Mouse (Mus musculus) adipocyte (in vitro differentiated cells): Measurements from ENCODE around the gene Snrpd3.
"Not testable (repeated sequence)": the region's sequence is repeated elsewhere in the genome, so short reads cannot be mapped to it uniquely, and the experiment has no call there.

ENCODE experiments used
- DNase-seq: peaks from one replicate; pipeline ENCODE4 v3.0.0-alpha.2; 2016; ENCODE audit warnings: low spot score

The Snrpd3 gene

DNA sequence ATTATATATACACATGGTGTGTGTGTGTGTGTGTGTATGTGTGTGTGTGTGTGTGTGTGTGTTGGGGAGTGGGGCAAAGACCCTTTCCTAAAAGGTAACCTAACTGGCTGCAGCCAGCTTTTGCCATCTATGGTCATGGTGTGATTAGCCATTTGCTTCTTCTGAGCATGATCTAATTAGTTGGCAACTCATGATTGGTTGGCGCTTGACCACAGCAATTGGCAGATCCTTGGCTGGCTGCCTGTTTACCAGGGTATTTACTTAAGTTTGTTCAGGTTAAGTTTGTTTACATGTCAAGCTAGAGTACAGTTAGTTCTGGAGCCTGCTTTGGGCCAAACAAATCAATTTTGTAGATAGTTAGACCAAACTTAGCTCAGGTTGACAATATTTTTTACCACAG, 15.7 kb upstream of the Snrpd3 start:
- DNase-seq: peak; percentile 63

DNA sequence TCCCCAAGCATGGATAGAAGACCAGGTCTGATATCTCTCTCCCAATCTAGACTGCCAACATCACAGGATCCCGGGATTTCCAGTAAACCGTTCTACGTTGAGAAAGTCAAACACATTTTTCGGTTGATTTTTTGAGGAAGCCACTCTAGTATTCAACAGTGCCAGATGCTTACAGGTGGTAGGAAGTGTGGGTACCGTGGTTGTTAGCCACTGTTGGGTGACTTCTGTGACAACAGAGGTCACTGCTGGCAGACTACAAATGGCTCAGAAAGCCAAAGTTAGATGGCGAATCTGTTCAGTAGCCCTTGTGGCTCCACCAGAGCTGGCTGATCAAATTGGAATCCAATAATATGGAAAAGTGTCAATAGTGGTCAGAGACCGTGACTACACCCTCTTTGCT, 13.7 kb upstream of the Snrpd3 start:
- DNase-seq: no peak

DNA sequence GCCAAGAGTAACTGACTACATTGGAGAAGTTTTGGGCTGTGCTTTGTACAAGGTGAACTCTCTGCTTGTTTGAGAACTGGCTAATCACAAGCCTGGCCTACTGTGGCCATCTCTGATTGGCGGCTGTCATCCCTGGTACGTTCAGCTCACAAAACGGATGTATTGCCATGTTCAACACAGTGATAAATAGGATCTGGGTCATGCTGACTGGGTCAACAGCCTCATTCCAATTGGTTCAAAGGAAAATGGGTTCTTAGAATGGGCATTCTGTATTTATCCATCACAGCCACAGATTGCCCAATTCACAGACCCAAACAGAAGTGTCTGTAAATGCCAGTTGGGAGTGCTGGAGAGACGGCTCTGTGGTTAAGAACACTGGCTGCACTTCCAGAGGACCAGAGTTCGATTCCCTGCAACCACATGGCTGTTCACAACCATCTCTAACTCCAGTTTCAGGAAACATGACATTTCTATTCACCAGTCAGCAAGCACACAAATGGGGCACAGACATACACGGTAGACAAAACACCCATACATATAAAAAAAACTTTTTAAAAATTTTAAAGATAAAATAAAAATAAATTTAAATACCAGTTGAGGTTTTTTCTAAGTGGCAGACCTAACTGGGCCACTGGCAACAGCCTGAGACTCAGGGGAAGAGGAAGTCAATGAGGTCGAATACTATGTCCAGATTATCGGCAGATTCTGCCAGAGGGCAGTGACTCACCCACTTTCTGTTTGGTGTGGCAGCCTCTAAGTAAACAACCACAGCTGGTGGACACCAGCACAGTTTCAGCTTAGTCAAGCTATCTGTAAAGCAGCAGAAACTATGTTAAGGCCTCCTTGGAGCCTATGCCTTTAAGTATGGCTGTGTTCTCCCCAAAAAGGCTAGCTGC, 12.9 kb upstream of the Snrpd3 start:
- peak; percentile 78 for DNase-seq

DNA sequence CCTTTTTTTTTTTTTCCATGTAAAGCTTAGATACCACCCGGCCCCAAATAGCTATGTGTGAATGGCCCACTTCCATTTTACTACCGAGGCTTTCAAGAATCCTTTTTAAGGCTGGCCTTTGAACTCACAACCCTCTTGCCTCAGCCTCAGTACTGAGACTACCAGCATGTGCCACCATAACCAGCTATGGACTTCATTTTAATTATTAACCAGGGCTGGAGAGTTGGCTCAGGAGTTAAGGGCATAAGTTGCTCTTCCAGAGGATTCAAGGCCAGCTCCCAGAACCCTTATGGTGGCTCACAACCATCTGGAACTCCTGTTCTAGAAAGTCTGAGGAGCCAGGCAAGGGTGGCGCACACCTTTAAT, 12.2 kb upstream of the Snrpd3 start:
- no peak for DNase-seq

DNA sequence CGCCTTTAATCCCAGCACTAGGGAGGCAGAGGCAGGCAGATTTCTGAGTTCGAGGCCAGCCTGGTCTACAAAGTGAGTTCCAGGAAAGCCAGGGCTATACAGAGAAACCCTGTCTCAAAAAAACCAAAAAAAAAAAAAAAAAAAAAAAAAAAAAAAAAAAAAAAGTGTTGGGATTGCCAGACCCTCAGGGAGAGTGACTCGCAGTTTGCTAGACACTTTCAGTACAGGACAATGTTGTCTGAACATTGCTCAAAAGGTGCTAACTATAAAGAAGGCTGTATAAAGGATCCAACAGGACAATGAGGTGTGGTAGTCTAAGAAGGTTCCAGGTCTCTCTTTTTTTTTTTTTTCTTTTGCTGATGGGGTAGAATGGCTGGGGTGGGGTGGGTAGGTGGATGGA, 11.4 kb upstream of the Snrpd3 start:
- not testable (repeated sequence) for DNase-seq

DNA sequence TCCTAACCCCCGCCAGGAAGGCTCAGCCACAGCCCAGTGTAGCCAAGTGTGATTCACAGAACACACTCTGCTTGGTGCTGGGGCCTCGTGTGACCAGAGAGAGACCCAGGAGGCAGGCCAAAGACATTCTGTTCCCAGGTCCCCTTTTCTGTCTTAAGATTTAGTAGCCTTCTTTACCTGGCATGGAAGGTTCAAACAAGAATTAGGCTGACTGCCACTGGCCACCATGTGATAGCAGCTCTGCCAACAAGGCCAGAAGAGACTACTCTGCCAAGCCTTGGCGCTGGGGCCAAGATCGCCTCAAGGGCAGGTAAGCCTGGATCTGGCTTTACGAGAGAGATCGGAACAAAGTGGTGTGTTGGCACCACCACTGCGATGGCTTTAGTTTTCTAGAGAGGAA, 6.9 kb upstream of the Snrpd3 start:
- peak; percentile 40 for DNase-seq

DNA sequence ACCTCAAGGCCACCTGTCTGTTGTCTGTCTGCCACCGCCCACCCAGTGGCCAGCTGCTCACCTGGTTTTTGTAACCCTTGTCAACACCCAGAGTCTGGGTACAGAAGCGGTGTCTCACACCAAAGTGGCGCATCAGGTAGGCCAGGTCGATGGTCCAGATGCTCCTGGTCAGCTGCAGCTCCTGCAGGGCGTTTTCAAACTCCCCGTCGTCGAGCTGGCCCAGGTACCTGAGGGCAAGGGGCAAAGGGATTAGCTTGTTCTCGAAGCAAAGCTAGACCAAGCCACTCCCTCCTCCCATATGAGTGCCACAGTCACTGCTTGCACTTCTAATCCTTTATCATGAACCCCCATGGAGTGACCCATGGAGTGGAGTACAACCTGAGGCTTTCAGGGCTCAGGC, 6.3 kb upstream of the Snrpd3 start:
- no peak for DNase-seq

DNA sequence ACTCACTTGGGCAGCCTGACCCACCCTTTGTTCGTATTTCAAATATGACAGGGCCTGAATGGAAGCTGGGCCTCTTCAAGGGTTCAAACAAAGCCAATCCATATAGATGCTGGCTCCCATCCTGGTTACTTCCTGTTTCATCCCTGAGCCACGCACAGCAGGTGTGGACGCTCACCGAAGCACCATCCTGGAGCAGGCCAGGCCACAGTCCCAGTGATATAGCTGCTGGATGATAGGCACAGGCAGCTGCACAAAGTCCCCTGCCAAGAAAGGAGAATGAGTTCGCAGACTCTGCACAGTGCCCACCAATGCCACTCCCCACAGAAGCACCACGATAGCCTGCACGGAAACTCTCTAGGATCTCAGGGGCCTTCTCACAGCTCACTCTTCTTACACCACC, 5.5 kb upstream of the Snrpd3 start:
- no peak for DNase-seq

DNA sequence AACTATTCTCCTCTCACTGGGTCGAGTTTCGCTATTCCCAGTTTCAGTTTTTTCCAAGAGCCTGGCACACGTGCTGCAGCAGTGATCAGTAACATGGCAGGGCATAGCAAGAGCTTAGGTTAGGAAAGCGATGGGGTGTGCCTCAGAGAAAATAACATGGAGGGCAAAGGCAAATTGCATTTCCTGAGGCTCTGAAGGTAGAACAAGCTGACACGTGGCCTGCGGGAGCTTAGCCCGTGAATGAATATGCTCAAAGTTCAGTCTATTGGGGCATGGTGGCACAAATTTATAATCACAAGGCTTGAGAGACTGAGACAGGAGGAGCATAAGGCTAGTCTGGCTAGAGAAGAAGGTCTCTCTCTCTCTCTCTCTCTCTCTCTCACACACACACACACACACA, 4.6 kb upstream of the Snrpd3 start:
- peak; percentile 70 for DNase-seq

DNA sequence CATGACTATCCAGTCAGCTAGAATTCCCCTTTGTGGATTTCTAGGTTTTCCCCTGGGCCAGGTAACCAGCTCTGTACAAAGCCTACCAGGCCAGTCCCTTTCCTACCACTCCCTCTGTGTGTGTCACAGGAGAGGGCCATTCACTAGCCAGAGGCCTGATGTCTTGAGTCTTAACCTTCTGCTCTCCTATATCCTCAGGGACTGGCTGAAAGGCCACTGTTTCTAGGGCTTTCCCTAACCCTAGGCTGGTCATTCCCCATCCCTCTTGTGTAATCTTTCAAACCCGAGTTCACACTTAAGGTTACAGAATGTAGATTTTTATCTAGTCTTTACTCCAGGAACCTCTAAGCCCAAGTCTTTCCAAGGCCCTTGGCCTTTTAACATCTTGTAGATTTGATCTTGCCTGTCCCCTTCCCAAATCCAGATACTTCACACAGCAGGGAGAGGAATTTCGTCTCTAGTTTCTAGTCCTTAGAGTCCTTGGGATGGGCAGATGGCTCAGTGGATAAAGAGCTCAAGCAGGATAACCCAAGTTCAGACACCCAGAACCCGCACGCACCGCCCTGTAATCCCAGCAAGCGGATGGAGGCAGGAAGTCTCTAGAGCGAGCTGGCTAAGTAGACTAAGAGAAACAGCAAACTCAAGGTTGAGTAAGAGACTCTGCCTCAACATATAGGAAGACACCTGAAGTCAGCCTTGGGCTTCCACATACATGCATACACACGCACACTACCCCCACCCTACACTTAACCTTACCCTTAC, 3.9 kb upstream of the Snrpd3 start:
- DNase-seq: peak; percentile 61

DNA sequence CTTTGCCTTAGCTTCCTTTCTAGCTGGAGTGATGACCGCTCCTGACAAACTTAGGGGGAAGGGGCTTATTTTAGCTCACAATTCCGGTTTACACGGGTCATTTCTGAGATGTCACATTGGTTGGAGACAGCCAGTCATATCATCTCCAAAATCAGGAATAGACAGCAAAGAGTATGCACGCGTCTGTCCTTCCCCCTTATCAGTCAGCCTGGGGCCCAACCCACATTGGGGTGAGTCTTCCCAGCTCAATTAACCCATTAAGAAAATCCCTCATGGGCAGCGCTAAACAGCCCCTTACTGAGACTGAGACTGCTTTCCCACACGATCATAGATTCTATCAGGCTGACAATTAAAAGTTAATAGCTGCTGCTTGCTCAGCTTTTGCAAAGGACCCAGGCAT, 3.0 kb upstream of the Snrpd3 start:
- DNase-seq: no peak

DNA sequence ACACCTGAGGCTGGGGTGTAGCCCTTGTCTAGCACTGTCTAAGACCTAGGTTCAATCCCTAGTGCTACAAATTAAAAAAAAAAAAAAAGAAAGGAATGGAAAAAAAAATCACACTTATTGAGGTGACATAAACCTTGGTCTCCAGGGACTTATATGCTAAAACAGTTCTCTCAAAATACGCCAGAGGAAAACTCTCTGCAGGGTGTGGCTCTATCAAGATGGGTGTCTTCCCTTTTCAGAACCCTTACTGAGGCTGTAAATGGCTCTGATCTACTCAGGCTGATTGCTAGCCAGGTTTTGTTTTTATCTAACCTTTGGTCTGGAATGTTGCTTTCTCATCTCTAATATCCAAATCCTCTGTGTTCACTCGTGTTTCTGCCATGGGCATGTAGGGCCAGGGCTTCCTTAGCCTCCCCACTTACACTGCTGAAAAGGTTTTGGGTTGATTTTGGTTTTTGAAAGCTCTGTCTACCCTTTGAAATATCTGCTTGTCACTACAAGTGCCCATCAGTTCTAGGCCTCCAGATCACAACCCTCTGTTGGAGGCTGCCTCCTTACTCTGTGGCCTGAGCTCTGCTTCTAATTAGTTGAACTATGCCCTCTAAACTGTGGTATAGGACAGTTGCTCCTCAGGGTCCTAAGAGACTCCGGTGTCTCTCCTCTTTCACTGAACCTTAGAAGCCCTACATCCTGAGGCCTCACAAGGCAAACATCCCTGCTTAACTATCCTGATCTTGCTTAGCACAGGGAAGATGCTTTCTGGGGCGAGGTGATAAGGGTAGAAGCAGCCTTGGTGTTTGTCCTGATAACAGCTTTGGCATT, 1.9 kb upstream of the Snrpd3 start:
- peak; percentile 51 for DNase-seq

DNA sequence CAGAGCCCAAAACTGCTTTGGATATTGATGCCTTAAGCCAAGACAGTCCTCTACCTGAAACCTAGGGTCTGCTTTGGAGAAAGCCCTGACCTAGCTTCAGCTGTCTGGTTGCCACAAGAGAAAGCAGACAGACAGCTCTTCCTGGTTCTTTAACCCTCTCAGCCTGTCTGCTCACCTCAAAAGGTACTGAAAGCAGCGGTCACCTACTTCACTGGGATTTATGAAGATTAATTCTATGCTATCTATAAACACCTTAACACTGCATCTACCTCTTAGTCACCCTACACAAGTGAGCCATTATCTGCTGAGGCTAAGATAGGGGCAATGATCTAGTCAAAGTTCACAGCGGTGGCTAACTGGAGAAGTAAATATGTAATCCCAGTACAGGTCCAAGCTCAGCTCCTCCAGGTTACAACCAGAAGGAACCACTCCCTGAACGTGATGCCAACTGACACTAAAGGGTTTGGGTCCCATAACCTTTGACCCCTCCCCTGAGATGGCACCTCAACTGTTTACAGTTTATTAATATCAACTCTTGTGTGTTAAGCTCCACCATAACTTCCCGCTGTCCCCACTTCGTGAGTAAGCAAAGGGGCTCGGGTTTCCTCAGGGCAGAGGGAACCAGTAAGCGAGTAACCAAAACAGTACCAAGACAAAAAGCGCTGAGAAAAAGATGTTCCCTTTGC, 1.2 kb upstream of the Snrpd3 start:
- peak; percentile 59 for DNase-seq

DNA sequence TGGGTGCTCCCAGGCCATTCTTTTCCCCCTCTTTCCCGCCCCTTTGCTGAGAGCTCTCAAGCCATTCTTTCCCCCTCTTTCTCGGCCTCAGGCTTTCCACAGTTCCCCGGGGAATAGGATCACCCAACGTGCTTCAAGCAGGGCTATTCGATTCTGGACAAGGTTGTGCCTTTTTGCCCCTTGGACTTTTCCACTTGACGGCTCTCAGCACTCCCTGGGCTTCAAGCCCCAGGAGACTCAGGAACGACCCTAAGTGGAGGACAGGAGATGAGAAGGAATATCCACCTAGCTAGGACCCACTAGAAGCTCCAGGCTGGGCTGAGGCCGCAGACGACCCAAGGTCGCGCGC, 653 bp upstream of the Snrpd3 start:
- DNase-seq: no peak

DNA sequence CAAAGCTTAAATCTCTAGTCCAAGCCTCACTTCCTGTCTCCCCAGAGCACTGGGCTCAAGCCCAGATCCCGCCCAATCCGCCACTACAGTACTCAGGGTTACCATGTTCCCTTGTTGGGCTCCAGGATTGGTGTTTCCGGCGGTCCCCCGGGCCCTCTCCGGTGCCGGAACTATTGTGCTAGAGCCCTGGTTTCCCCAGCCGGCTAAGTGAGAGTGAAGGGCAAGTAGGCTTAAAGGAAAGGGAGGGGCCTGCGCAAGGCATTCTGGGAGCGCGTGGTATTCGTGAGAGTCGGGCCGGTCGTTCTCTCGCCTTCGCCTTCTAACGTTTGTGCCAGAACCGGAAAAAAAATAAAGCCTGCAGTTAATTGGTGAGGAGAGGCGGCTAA, 400 bp downstream of the Snrpd3 start, which contains the start of gene Gucd1:
Gucd1 (minus strand) TSS at position 215 of the 386 bp plus-strand sequence.
- DNase-seq: peak; percentile 98

DNA sequence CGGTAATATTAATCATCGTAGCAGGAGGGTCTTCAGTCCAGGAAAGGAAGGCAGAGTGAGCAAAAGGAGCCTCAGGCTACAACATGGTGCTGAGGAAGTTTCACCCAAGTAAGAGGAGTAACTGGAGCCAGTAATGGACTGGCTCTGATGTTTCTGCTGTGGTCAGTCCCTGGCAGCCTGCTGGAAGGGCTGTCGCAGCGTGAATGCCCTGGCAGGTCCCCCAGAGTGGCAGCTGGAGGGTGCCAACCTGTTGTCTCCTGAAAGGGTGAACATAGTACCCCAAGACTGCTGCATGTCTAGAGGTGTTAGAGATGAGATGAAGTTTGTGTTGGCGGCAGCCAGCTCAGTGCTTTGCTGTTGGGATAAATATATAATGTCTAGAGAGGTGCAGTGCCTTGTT, 3.2 kb downstream of the Snrpd3 start:
- no peak for DNase-seq

DNA sequence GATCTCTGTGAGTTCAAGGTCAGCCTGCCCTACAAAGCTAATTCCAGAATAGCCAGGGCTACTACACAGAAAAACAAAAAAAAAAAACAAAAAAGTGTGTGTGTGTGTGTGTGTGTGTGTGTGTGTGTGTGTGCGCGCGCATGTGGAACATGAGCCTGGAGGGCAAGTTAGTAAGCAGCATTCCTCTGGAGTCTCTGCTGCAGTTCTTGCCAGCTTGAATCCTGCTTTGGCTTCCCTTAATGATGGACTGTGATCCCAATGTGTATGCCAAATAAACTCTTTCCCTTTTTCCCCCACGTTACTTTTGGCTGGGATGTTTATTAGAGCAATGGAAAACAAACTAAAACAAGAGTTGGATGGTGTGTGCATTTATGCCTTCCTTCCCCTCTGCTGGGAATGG, 4.3 kb downstream of the Snrpd3 start:
- DNase-seq: peak; percentile 54

DNA sequence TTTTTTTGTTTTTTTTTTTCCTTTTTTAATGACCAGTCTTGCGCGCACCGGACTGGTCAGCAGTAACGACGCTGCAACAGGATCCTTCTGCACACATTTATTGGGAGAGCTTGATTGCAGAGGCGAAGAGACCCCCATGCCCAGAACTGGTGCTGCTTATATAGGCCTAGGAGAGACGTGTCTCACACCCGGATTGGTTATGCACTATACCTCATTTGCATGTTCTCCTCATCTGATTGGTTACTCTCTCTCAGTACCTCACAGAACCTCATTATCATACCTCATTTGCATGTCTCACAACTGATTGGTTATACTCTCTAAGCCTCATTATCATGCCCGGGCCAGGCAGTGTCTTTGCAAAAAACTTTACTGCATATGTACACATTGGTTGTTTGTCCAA, 8.1 kb downstream of the Snrpd3 start:
- DNase-seq: not testable (repeated sequence)

DNA sequence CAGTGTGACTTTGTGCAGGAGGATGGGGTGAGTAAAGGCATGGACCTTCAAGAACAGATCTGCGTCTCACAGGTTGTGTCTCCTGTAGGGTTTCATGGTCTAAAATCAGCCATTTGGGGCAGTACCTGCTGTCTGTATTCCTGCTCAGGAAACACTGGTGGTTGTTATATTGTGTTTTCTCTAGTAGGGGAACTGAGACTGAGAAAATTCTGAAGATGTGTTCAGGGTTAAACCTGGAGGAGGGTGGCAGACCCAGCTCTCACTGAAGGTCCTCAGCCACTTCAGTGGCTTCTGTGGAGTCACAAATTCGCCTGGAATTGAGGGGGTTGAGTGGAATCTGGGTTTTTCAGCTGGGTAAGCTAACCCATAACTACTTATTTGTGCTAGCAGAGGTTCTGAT, 13.0 kb downstream of the Snrpd3 start:
- no peak for DNase-seq

DNA sequence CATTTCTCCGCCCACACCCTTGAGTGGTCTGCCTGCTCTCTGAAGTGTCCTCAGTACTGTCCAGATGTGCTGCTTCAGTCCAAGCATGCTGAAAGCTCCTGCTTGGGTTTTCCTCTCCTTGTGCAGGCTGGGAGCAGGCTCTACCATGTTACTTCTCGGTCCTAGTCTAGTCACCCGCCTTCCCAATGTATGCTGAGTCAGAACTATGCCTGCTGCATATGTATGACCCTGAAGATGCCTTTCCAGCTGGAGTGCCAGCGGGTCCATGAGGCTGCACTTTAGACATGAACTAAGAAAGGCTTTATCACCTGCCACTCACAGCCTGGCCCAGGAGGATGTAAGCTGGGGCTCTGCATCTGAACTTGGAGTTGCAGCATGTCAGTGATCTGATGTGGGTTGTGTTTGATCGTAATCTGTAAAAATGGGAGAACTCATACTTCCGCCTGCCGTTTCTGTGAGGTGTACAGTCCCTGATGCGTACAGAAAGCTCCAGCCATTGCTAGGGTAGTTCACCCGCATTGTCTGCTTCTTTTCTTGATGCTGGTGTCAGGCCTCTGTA, 14.3 kb downstream of the Snrpd3 start:
- DNase-seq: no peak

DNA sequence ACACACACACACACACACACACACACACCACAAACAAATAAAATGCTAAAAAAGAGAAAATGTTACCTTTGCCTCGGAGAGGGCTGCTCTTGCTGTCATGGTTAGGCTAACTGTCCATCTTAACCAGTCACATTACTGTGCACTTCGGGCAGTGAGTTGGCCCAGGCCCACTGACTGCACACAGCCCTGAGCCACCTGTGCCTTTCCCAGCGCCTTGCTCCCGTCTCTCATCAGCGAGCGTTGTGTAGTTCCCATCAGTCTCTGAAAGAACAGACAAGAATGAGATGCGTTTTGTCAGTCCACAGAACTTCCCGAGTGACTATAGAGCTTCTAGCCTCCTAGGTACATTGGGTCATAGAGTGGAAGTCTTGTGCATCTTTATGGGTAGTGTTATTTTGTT, 16.9 kb downstream of the Snrpd3 start:
- no peak for DNase-seq

DNA sequence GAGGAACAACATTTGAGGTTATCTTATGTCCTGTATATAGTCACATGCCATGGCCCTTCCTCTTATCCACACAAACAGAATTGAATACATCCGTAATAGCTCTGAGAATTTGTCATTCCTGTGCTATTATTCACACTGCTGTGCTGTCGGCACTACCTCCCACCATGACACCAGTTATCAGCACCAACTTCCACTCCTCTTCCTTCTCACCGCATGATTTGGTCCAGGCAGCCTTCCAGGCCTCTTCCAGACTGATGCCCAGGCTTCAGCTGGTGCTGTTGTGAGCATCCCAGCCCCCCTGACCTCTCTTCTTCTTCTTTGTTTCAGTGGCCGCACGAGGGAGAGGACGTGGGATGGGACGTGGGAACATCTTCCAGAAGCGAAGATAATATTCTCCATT, 17.6 kb downstream of the Snrpd3 start:
- DNase-seq: no peak
